Mouse (Mus musculus) small intestine, adult 2 months (tissue): ENCODE data around the gene Kcnj5. TPM values are rescaled to one million over a fixed set of nuclear protein-coding genes. Genes with fewer than 3 reads are reported as not detected.

ENCODE experiments used
- H3K27ac ChIP-seq: fragments of 200-500 bp; 2 replicates; pipeline ENCODE4 v1.5.1; 2012; ENCODE audit warnings: low read depth, low read length, control low read depth, inconsistent platforms; ENCODE audit not compliant: insufficient read depth
- H3K27me3 ChIP-seq: fragments of 200-500 bp; 2 replicates; pipeline ENCODE4 v1.6.1; 2012; ENCODE audit warnings: mild to moderate bottlenecking, moderate library complexity, low read length, inconsistent platforms; ENCODE audit not compliant: control insufficient read depth, insufficient read depth
- H3K36me3 ChIP-seq: fragments of 200-500 bp; 2 replicates; pipeline ENCODE4 v1.6.1; 2012; ENCODE audit warnings: mild to moderate bottlenecking, low read length, control low read depth, inconsistent platforms; ENCODE audit not compliant: control insufficient read depth, insufficient read depth
- H3K4me1 ChIP-seq: fragments of 200-500 bp; 2 replicates; pipeline ENCODE4 v1.6.1; 2012; ENCODE audit warnings: low read length, inconsistent platforms, mixed read lengths; ENCODE audit not compliant: control insufficient read depth, insufficient read depth, insufficient read length
- H3K4me3 ChIP-seq: fragments of 200-500 bp; 2 replicates; pipeline ENCODE4 v1.5.1; 2012; ENCODE audit warnings: low read depth, mild to moderate bottlenecking, control low read depth, inconsistent platforms, low read length, moderate library complexity
- CTCF ChIP-seq: fragments of 200-500 bp; IDR thresholded peaks from 2 replicates; pipeline ENCODE4 v1.5.1; 2012; ENCODE audit warnings: low read depth, mild to moderate bottlenecking, control low read depth, inconsistent platforms, low read length, moderate library complexity, mixed read lengths; ENCODE audit not compliant: insufficient replicate concordance, insufficient read length; ENCODE audit errors: extremely low read depth
- POLR2A ChIP-seq: fragments of 200-500 bp; IDR thresholded peaks from 2 replicates; pipeline ENCODE4 v1.6.1; 2012; ENCODE audit warnings: low read depth, mild to moderate bottlenecking, control low read depth, inconsistent platforms, low read length, moderate library complexity
- WGBS: fragments of 180-500 bp; shearing (Covaris S2); methylation state at CpG from one replicate; pipeline ENCODE4 v1.1.7; 2018; 5-methylcytosine and 5-hydroxymethylcytosine counted together
- polyA plus RNA-seq: library from polyadenylated mRNA; depleted of rRNA; stranded (reverse); fragments of >200 nt; gene quantifications from 2 replicates; pipeline ENCODE4 v1.2.3, GENCODE M21; 2012; rRNA removed

The Kcnj5 gene
- polyA plus RNA-seq, 1 experiment = 0.16 TPM

GRCm38 (mm10) chr9:32271896-32272444 is 72.2 kb downstream of the Kcnj5 start:
- 17% methylated on average over 5 of the region's 5 CpGs for WGBS
- H3K27ac ChIP-seq = no peak overlapping the region
- peak; percentile 52; the same call in 1 of the 2 replicates for TF ChIP-seq CTCF
- TF ChIP-seq POLR2A = no peak
- H3K4me1 ChIP-seq = no peaks in the 10 kb centered on the region
- H3K27me3 ChIP-seq = no peaks in the 10 kb centered on the region; the same call in 1 of the 2 replicates
- H3K36me3 ChIP-seq = no peaks in the 10 kb centered on the region
- H3K4me3 ChIP-seq = no peak overlapping the region

Other genes starting within 250 kb of the Kcnj5 start
- 8.1 and 11.6 TPM in 2 replicates for gene Arhgap32, start 228.2 kb downstream of the Kcnj5 start, polyA plus RNA-seq
- gene Kcnj1, start 28.1 kb upstream of the Kcnj5 start, polyA plus RNA-seq = not detected in 2 replicates
- gene Fli1, start 198.5 kb upstream of the Kcnj5 start, polyA plus RNA-seq = 1.8 and 3.1 TPM in 2 replicates